Comparison of ENCODE assay signal across 16 mouse cellular contexts in genomic region chr14:115843783-115844182, GRCm38 (mm10).
"Had no signal": no experiment of that assay in that cellular context is flagged by ENCODE, and none has a peak within 500 bp of the region (broad histone marks: within the 10 kb centered on the region; RNA-seq: fewer than 3 reads in every experiment).

No protein-coding gene starts in this region.

- H3K4me1 ChIP-seq: neural tube, embryonic 15.5 days; stomach, embryonic 15.5 days had no signal

- H3K4me3 ChIP-seq: neural tube, embryonic 13.5 days; neural tube, embryonic 15.5 days; stomach, embryonic 15.5 days had no signal

- H3K9ac ChIP-seq: neural tube, embryonic 13.5 days; neural tube, embryonic 15.5 days; stomach, embryonic 15.5 days had no signal

- H3K9me3 ChIP-seq: neural tube, embryonic 13.5 days; neural tube, embryonic 15.5 days; stomach, embryonic 15.5 days had no signal

- H3K36me3 ChIP-seq: neural tube, embryonic 13.5 days; neural tube, embryonic 15.5 days; stomach, embryonic 15.5 days had no signal

- H3K27ac ChIP-seq: neural tube, embryonic 13.5 days; neural tube, embryonic 15.5 days; stomach, embryonic 15.5 days; stomach, postnatal 0 days had no signal

- H3K27me3 ChIP-seq: neural tube, embryonic 13.5 days; neural tube, embryonic 15.5 days; stomach, embryonic 15.5 days had no signal

- DNase-seq: retina, postnatal 1 day; right cerebral cortex, adult 18-20 months; right cerebral cortex, postnatal 14 days; right cerebral cortex, postnatal 25 days; right cerebral cortex, postnatal 4 days; spleen, adult 18-20 months; thymus, adult 18-20 months; thymus, adult 2 months; thymus, postnatal 14 days; thymus, postnatal 25 days; thymus, postnatal 36 days; thymus, postnatal 4 days had no signal

- H3K4me2 ChIP-seq: neural tube, embryonic 13.5 days; neural tube, embryonic 15.5 days; stomach, embryonic 15.5 days had no signal
